Mouse (Mus musculus) embryonic facial prominence, embryonic 12.5 days (tissue): ENCODE measurements around the gene Egr2. TPM values are rescaled to one million over a fixed set of nuclear protein-coding genes. Genes with fewer than 3 reads are reported as not detected.
A peak's percentile ranks its signal among the peaks of the same experiment; 100 is the strongest.

Experiments
- ATAC-seq: fragments of 200-750 bp; cut with Nextera tagmentation; 2 replicates; pipeline ENCODE4 v1.8.0; 2017; ENCODE audit not compliant: insufficient number of reproducible peaks, insufficient read depth, low FRiP score, low TSS enrichment
- H3K27ac ChIP-seq: fragments of 300-500 bp; sonication (generic); 2 replicates; pipeline ENCODE4 v1.5.1; 2016; ENCODE audit warnings: mild to moderate bottlenecking
- H3K27me3 ChIP-seq: fragments of 300-500 bp; sonication (generic); 2 replicates; pipeline ENCODE4 v1.6.1; 2016; ENCODE audit warnings: mild to moderate bottlenecking, moderate library complexity
- H3K36me3 ChIP-seq: fragments of 300-500 bp; sonication (generic); 2 replicates; pipeline ENCODE4 v1.6.1; 2016; ENCODE audit warnings: mild to moderate bottlenecking
- H3K4me1 ChIP-seq: fragments of 300-500 bp; sonication (generic); 2 replicates; pipeline ENCODE4 v1.6.1; 2016
- H3K4me2 ChIP-seq: fragments of 300-500 bp; sonication (generic); replicated peaks from 2 replicates; pipeline ENCODE4 v1.6.1; 2016; ENCODE audit warnings: mild to moderate bottlenecking, moderate library complexity
- H3K4me3 ChIP-seq: fragments of 300-500 bp; sonication (generic); 2 replicates; pipeline ENCODE4 v1.5.1; 2016; ENCODE audit warnings: mild to moderate bottlenecking
- H3K9ac ChIP-seq: fragments of 300-500 bp; sonication (generic); 2 replicates; pipeline ENCODE4 v1.6.1; 2016; ENCODE audit warnings: mild to moderate bottlenecking, moderate library complexity
- H3K9me3 ChIP-seq: fragments of 300-500 bp; sonication (generic); 2 replicates; pipeline ENCODE4 v1.6.1; 2016; ENCODE audit warnings: mild to moderate bottlenecking, moderate library complexity
- WGBS: fragments of 180-500 bp; shearing (Covaris S2); methylation state at CpG from one replicate; pipeline ENCODE4 v1.1.7; 2016; 5-methylcytosine and 5-hydroxymethylcytosine counted together
- polyA plus RNA-seq: library from polyadenylated mRNA; unstranded; fragments of >200 nt; fragmentation: Nextera tagmentation; extraction: Ambion mirVana; gene quantifications from 2 replicates; pipeline ENCODE4 v1.2.1, GENCODE M21; 2016

Egr2 gene
- polyA plus RNA-seq, result 0.46 and 0.65 TPM in 2 replicates

DNA sequence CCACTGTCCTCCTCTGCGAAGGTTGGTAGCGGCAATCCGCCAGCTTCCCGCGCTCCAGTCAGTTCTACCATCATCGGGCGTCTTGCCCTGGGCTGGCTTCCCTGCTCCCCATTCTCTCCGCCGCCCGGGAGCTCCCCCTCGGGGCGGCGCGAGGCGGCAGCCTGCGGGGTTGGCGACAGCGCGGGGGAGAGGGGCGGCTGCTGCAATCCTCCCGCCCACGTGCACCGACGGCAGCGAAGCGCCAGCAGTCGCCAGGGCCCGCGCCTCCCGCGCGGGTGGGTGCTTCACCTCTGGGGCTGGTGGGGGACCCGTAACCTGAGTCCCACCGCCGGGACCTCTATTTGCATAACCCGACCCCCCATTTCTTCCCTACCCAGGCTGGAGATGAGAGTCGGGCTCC is at the start of gene Egr2:
Gene Egr2 (plus strand): TSS at position 220 of the 400 bp plus-strand sequence.
- H3K4me3 ChIP-seq, result peak within 1 kb of the TSS; percentile 54
- H3K4me2 ChIP-seq, result peak within 1 kb of the TSS; percentile 98
- no peak within 1 kb of the TSS for H3K27ac ChIP-seq
- ATAC-seq, result no peak
- WGBS, result under 1% methylated on average over 37 of the region's 37 CpGs
- no peaks in the 10 kb centered on the region for H3K9me3 ChIP-seq
- H3K4me1 ChIP-seq, result peaks cover 27% of the 10 kb centered on the region
- H3K27me3 ChIP-seq, result peaks cover 71% of the 10 kb centered on the region
- H3K9ac ChIP-seq, result peak within 1 kb of the TSS; percentile 24
- H3K36me3 ChIP-seq, result no peaks in the 10 kb centered on the region

DNA sequence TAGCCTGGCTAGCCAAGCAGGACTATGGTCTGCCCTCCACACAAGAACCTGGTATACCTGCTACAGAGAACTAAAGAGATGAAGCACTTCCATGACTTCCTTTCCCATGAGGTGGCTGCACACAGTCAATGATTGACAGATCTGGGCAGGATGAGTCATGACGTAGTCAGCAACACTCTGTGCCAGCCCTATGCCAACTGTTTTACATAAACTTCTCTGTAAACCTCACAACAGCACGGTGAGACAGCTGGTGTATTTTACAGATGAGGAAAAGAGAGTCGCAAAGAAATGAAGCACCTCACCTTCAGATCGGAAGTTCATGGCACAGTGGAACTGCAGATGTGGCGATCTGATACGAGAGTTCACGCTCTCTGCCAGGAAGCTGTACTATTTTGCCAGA is 47.8 kb upstream of the Egr2 start:
- no peak overlapping the region for H3K9ac ChIP-seq
- no peak overlapping the region for H3K4me3 ChIP-seq
- no peaks in the 10 kb centered on the region for H3K9me3 ChIP-seq
- 91% methylated on average over 7 of the region's 7 CpGs for WGBS
- H3K36me3 ChIP-seq, result no peaks in the 10 kb centered on the region
- no peaks in the 10 kb centered on the region for H3K27me3 ChIP-seq
- H3K4me1 ChIP-seq, result no peaks in the 10 kb centered on the region
- H3K27ac ChIP-seq, result no peak overlapping the region
- H3K4me2 ChIP-seq, result no peak overlapping the region
- ATAC-seq, result no peak

DNA sequence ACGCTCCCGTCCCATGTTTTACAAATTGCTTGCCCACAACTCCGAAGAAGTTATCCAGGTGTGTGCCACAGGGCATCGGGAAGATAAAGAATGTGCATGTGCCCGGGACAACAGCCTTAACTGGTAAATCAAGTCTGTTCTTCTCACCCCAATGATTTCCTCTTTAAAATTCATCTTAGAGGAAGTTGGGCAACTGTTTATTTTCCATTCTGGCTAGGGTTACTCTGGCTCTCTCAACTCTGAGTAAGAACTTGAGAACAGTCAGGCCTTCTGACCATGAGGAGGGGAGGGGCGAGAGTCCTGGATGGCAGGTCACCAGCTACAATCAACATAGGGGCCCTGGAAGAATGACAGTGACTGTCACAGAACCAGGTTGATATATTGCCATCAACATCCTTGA is 45.4 kb upstream of the Egr2 start:
- Histone ChIP-seq H3K9me3 (no peaks in the 10 kb centered on the region), H3K4me2 (no peak overlapping the region), H3K4me1 (no peaks in the 10 kb centered on the region), H3K27me3 (no peaks in the 10 kb centered on the region), H3K27ac (no peak overlapping the region), H3K9ac (no peak overlapping the region), H3K36me3 (no peaks in the 10 kb centered on the region), H3K4me3 (no peak overlapping the region)
- no peak for ATAC-seq
- WGBS, result 87% methylated on average over 6 of the region's 6 CpGs

DNA sequence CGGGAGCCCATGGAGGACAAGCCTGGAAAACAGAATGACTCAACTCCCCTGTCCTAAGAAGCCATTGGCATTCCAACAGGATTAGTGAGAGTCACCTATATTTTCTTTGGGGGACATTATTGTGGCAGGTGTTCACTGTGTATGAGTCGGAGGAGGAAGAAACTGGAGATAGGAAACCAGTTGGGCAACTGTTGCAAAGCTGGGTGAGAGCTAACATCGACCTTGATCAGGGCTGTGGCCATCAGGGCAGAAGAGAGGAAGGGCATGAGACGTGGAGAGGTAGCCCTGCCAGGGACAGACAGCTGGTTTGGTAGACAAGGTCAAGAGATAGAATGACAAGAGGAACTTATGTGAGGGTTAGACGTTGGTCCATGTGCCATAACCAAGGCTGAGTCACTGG is 44.6 kb upstream of the Egr2 start:
- Histone ChIP-seq H3K9ac (no peak overlapping the region), H3K27ac (no peak overlapping the region), H3K9me3 (no peaks in the 10 kb centered on the region), H3K27me3 (no peaks in the 10 kb centered on the region), H3K4me3 (no peak overlapping the region), H3K4me2 (no peak overlapping the region), H3K4me1 (no peaks in the 10 kb centered on the region), H3K36me3 (no peaks in the 10 kb centered on the region)
- 82% methylated on average over 5 of the region's 5 CpGs for WGBS
- no peak for ATAC-seq

DNA sequence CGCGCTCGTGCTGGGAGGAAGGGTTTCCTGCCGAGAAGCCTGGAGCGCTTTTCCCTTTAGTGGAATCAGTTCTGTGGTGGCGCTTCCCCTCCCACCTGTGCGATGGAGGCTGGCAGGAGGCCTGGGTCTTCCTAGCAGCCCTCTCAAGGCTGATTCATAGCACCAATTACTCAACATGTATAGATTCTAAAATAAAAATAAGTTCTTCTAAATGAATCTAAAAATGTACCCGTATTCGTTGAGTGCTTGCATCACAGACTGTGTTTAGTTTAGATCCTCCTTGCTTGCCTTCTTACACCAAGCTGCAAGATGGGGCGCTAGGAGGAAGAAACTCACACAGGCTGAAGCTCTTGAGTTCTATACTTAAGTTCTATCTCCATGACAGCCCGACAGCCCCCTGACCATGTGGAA is 43.1 kb upstream of the Egr2 start:
- H3K27me3 ChIP-seq, result no peaks in the 10 kb centered on the region
- H3K4me3 ChIP-seq, result no peak overlapping the region
- H3K4me2 ChIP-seq, result no peak overlapping the region
- H3K9ac ChIP-seq, result no peak overlapping the region
- 75% methylated on average over 11 of the region's 11 CpGs for WGBS
- ATAC-seq, result no peak
- H3K27ac ChIP-seq, result no peak overlapping the region
- no peaks in the 10 kb centered on the region for H3K36me3 ChIP-seq
- no peaks in the 10 kb centered on the region for H3K9me3 ChIP-seq
- H3K4me1 ChIP-seq, result no peaks in the 10 kb centered on the region

DNA sequence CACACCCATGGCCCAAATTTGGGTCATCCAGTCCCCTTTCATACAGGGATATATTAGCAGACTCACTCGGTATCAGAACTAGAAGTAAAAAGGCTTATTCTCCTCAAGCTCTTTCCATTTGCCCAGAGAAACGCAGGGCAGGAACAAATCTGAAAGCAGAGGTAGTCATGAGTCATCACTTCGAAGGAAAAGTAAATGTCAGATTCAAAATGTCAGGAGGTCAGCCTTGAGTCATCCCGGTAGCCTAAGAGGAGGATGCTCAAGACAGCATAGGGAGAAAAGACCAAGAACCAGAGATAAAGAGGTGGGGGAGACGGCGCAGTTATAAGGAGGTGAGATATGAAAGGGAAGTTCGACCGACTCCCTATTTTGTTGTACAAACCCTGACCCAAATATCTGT is 41.7 kb upstream of the Egr2 start:
- ATAC-seq, result no peak
- Histone ChIP-seq H3K4me2 (no peak overlapping the region), H3K9ac (no peak overlapping the region), H3K4me3 (no peak overlapping the region), H3K27ac (no peak overlapping the region), H3K36me3 (no peaks in the 10 kb centered on the region), H3K27me3 (no peaks in the 10 kb centered on the region), H3K9me3 (no peaks in the 10 kb centered on the region), H3K4me1 (no peaks in the 10 kb centered on the region)
- 87% methylated on average over 8 of the region's 8 CpGs for WGBS

DNA sequence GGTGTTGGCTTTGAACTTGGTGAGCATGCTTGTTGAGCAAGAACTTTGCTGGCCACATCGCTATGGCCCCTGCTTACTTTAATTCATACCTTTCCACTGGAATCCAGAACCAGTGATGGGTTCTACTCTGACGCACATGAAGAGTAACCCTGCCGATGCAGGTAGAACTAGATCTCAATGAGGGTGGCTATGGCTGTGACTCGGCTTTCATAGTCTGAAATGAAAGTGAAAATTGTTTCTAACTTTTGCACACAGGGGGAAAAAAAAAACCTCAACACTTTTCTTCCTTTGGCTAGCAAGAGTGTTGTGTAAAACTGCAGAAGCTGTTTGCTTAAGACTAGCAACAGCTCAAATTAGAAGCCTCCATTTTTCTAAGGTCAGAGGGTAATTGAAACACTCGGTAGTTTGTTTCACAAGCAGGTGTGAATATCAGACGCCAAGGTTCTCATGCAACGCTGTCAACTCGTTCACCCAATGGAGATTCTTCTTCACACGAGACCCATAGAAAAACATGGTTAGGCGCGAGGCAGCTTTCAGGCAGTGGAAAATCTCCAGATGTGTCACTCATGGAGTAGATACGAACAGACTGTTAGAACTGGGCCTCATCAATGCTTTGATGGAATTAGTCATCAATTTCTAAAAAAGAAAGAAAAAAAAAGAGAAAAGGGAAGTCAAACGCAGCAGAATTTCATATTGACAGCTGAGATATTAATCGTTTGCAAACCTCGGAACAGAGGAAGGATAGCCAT is 38.0 kb upstream of the Egr2 start:
- WGBS, result 88% methylated on average over 15 of the region's 15 CpGs
- Histone ChIP-seq H3K27ac (no peak overlapping the region), H3K9ac (no peak overlapping the region), H3K4me3 (no peak overlapping the region), H3K4me1 (no peaks in the 10 kb centered on the region), H3K36me3 (no peaks in the 10 kb centered on the region), H3K9me3 (no peaks in the 10 kb centered on the region), H3K4me2 (no peak overlapping the region), H3K27me3 (no peaks in the 10 kb centered on the region)
- ATAC-seq, result no peak

DNA sequence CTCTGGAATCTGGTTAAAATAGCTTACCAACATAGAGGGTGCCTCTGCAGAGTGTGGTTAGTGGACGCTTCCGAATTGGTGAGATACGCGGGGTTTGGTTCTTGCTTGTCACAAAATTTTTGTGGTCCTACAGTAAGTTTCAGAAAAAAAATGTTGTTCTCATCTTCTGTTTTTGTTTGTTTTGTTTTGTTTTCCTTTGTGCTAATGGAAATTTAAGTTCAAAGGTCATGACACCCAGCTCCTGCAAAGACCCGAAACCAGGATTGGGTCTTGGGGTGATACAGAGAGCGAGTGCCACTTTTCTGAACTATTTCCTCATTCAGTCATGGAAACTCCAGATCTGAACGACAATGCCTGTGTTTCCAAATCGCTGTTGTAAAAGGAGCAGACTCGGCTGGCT is 37.3 kb upstream of the Egr2 start:
- H3K27ac ChIP-seq, result no peak overlapping the region
- 91% methylated on average over 9 of the region's 9 CpGs for WGBS
- H3K4me1 ChIP-seq, result no peaks in the 10 kb centered on the region
- no peak for ATAC-seq
- H3K4me2 ChIP-seq, result no peak overlapping the region
- H3K36me3 ChIP-seq, result no peaks in the 10 kb centered on the region
- no peaks in the 10 kb centered on the region for H3K27me3 ChIP-seq
- no peak overlapping the region for H3K9ac ChIP-seq
- H3K9me3 ChIP-seq, result no peaks in the 10 kb centered on the region
- no peak overlapping the region for H3K4me3 ChIP-seq

DNA sequence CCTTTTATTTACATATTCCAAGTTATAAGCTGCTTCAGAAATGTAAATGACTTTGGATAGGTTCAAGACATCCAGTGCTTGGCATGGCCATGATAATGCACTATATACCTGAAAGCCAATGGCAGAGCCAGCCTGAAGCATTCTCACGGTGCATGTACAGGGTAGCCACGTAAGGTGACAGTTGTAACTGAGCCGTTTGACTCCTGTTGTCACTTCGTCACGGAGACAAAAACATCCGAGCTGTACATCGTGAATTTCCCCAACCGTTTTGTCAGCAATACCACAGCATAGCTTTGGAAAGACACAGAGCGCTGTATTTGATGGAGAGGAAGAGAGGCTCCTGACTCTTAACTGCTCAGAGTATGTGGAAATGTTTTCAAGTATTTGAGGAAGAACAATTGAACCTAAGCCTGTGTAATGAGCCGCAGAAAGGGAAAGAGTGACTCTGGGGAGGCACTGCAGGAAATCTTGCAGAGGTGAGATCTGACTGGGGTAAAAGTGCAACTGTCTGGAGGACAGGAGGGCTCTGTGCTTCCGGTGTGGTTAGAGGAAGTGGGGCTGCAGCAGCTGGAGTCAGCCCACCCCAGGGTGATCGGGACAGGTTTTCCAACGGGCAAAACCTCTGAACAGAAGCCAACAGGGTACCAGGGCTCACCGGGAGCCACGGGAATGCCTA is 31.8 kb upstream of the Egr2 start:
- 0 out of 2 replicates have a peak, but pooled peaks cover 4% of the 10 kb centered on the region for H3K4me1 ChIP-seq
- no peak for ATAC-seq
- H3K36me3 ChIP-seq, result no peaks in the 10 kb centered on the region
- WGBS, result 65% methylated on average over 15 of the region's 15 CpGs
- no peak overlapping the region for H3K27ac ChIP-seq
- no peaks in the 10 kb centered on the region for H3K9me3 ChIP-seq
- no peak overlapping the region for H3K9ac ChIP-seq
- no peak overlapping the region for H3K4me3 ChIP-seq
- no peaks in the 10 kb centered on the region for H3K27me3 ChIP-seq
- H3K4me2 ChIP-seq, result no peak overlapping the region

DNA sequence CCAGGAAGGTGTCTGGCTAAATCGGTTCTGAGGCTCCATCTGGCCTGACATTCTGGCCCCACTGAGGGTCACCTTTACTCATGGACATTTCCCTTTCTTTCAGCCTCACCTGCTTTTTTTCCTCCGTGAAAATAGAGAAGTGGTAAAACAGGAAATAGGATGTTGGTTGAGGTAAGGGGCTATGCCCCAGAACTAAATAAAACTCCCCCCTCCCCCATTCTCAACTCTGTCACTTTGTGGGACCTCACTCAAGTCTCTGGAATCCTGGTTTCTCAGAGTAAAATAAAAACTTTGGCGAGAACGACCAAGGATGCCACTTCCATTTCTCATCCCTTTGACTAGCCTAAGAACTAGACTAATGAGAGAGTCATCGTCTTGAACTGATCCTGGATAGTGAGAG is 31.2 kb upstream of the Egr2 start:
- Histone ChIP-seq H3K4me3 (no peak overlapping the region), H3K4me2 (no peak overlapping the region), H3K36me3 (no peaks in the 10 kb centered on the region), H3K27me3 (no peaks in the 10 kb centered on the region), H3K9ac (no peak overlapping the region), H3K9me3 (no peaks in the 10 kb centered on the region), H3K27ac (no peak overlapping the region), H3K4me1 (0 out of 2 replicates have a peak, but pooled peaks cover 4% of the 10 kb centered on the region)
- 63% methylated on average over 5 of the region's 5 CpGs for WGBS
- ATAC-seq, result no peak

DNA sequence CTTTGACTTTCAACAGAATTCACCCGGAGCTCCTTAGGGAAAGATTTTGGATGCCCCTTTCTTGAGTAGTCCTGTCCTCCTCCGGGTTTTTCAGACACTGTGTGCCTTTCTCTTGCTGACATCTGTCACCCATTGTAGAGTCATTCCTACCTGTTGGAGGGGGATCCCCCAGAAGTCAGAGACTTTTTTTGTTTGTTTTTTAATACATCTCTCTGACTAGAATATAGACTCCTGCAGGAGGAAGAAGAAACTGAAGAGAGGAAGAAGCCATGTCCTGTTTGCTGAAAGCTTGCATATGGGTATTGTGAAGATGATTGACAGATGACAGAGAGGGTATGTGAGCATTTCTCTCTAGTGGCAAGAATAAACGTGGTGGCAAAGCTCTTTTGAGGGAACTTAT is 30.0 kb upstream of the Egr2 start:
- ATAC-seq, result no peak
- H3K4me3 ChIP-seq, result no peak overlapping the region
- H3K9me3 ChIP-seq, result no peaks in the 10 kb centered on the region
- no peaks in the 10 kb centered on the region for H3K36me3 ChIP-seq
- no peaks in the 10 kb centered on the region for H3K27me3 ChIP-seq
- H3K27ac ChIP-seq, result no peak overlapping the region
- H3K4me2 ChIP-seq, result no peak overlapping the region
- no peak overlapping the region for H3K9ac ChIP-seq
- 0 out of 2 replicates have a peak, but pooled peaks cover 4% of the 10 kb centered on the region for H3K4me1 ChIP-seq
- WGBS, result 68% methylated on average over 3 of the region's 3 CpGs

DNA sequence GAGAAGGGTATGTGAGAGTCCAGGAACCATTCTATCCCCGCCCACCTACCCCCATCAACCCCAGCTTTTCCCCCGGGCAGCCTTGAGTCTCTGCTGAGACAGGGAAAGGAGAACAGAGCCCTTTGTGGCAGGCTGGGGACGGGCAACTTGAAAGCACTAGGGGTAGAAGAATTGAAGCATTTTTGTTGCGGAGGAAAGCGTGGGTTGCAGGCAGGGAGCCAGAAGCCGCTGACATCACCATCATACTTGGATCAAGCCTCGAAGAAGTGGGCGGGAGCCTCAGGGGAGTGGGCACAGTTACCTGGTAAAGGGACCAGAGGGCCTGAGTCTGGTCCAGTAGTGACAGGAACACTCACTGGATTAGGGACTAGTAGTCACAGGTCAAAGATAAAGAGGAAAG is 23.1 kb upstream of the Egr2 start:
- H3K9me3 ChIP-seq, result no peaks in the 10 kb centered on the region
- H3K36me3 ChIP-seq, result no peaks in the 10 kb centered on the region
- 52% methylated on average over 8 of the region's 8 CpGs for WGBS
- H3K4me1 ChIP-seq, result no peaks in the 10 kb centered on the region
- ATAC-seq, result no peak
- no peak overlapping the region for H3K4me3 ChIP-seq
- H3K27ac ChIP-seq, result no peak overlapping the region
- H3K9ac ChIP-seq, result no peak overlapping the region
- H3K27me3 ChIP-seq, result no peaks in the 10 kb centered on the region
- H3K4me2 ChIP-seq, result no peak overlapping the region
